Mouse (Mus musculus) heart, embryonic 10.5 days (tissue): ENCODE results near the gene Sdhb. TPM values are rescaled to one million over a fixed set of nuclear protein-coding genes. Genes with fewer than 3 reads are reported as not detected.

Experiments used
- DNase-seq: peaks from one replicate; pipeline ENCODE4 v3.0.0-alpha.2; 2017; ENCODE audit warnings: low spot score
- H3K27ac ChIP-seq: fragments of 300-500 bp; sonication (generic); 2 replicates; pipeline ENCODE4 v1.5.1; 2016; ENCODE audit warnings: mild to moderate bottlenecking
- H3K27me3 ChIP-seq: fragments of 300-500 bp; sonication (generic); 2 replicates; pipeline ENCODE4 v1.6.1; 2016; ENCODE audit warnings: mild to moderate bottlenecking; ENCODE audit not compliant: poor library complexity, insufficient read depth, severe bottlenecking
- H3K36me3 ChIP-seq: fragments of 300-500 bp; sonication (generic); 2 replicates; pipeline ENCODE4 v1.6.1; 2016; ENCODE audit warnings: mild to moderate bottlenecking, moderate library complexity
- H3K4me1 ChIP-seq: fragments of 300-500 bp; sonication (generic); 2 replicates; pipeline ENCODE4 v1.6.1; 2016; ENCODE audit warnings: mild to moderate bottlenecking
- H3K4me3 ChIP-seq: fragments of 300-500 bp; sonication (generic); 2 replicates; pipeline ENCODE4 v1.5.1; 2016; ENCODE audit warnings: mild to moderate bottlenecking, moderate library complexity
- H3K9me3 ChIP-seq: fragments of 300-500 bp; sonication (generic); 2 replicates; pipeline ENCODE4 v1.6.1; 2016; ENCODE audit warnings: mild to moderate bottlenecking, moderate library complexity
- WGBS: fragments of 180-500 bp; shearing (Covaris S2); methylation state at CpG from one replicate; pipeline ENCODE4 v1.1.7; 2016; 5-methylcytosine and 5-hydroxymethylcytosine counted together
- polyA plus RNA-seq: library from polyadenylated mRNA; unstranded; fragments of >200 nt; fragmentation: Nextera tagmentation; extraction: Ambion mirVana; gene quantifications from 2 replicates; pipeline ENCODE4 v1.2.1, GENCODE M21; 2016

Sdhb gene
- polyA plus RNA-seq, 1 experiment from 2014 or later: 605 TPM

GRCm38 (mm10) chr4:140986711-140987395 lies 25.9 kb downstream of the Sdhb start, which contains the start of gene Atp13a2:
Gene Atp13a2 (plus strand): TSS chr4:140986873.
- peak within 1 kb of the TSS; percentile 95 for H3K4me3 ChIP-seq
- H3K27me3 ChIP-seq: no peaks in the 10 kb centered on the region
- no peaks in the 10 kb centered on the region for H3K9me3 ChIP-seq
- peaks cover 11% of the 10 kb centered on the region for H3K36me3 ChIP-seq
- H3K27ac ChIP-seq: peak within 1 kb of the TSS; percentile 92
- under 1% methylated on average over 58 of the region's 58 CpGs for WGBS
- H3K4me1 ChIP-seq: peaks cover 44% of the 10 kb centered on the region
- peak; percentile 93 for DNase-seq

- Histone ChIP-seq H3K27me3 (no peaks in the 10 kb centered on the region), H3K27ac (peak overlapping the region; percentile 92), H3K9me3 (no peaks in the 10 kb centered on the region), H3K36me3 (peaks cover 17% of the 10 kb centered on the region), H3K4me3 (peak overlapping the region; percentile 95), H3K4me1 (peaks cover 48% of the 10 kb centered on the region)
- WGBS: 30% methylated on average over 7 of the region's 7 CpGs
- DNase-seq: no peak
These were observed 26.5 kb downstream of the Sdhb start for GRCm38 (mm10) chr4:140987476-140987875.

- no peak for DNase-seq
- peaks cover 37% of the 10 kb centered on the region for H3K4me1 ChIP-seq
- H3K36me3 ChIP-seq: peaks cover 28% of the 10 kb centered on the region
- 0 out of 2 replicates have a peak overlapping the region, but pooled peaks have one; percentile 4 for H3K27ac ChIP-seq
- no peaks in the 10 kb centered on the region for H3K9me3 ChIP-seq
- WGBS: 60% methylated on average over 7 of the region's 7 CpGs
- H3K27me3 ChIP-seq: no peaks in the 10 kb centered on the region
- no peak overlapping the region for H3K4me3 ChIP-seq
These were observed 27.8 kb downstream of the Sdhb start for GRCm38 (mm10) chr4:140988706-140989290.

GRCm38 (mm10) chr4:140989447-140989846 lies 28.4 kb downstream of the Sdhb start:
- H3K4me1 ChIP-seq: peaks cover 37% of the 10 kb centered on the region
- H3K27ac ChIP-seq: 0 out of 2 replicates have a peak overlapping the region, but pooled peaks have one; percentile 4
- H3K27me3 ChIP-seq: no peaks in the 10 kb centered on the region
- peaks cover 34% of the 10 kb centered on the region for H3K36me3 ChIP-seq
- no peak overlapping the region for H3K4me3 ChIP-seq
- whole genome bisulfite sequencing: 90% methylated on average over 14 of the region's 14 CpGs
- H3K9me3 ChIP-seq: no peaks in the 10 kb centered on the region
- no peak for DNase-seq

GRCm38 (mm10) chr4:140992215-140992614 lies 31.2 kb downstream of the Sdhb start:
- Histone ChIP-seq H3K36me3 (peaks cover 60% of the 10 kb centered on the region), H3K9me3 (no peaks in the 10 kb centered on the region), H3K27ac (no peak overlapping the region), H3K4me3 (no peak overlapping the region), H3K27me3 (no peaks in the 10 kb centered on the region), H3K4me1 (peaks cover 24% of the 10 kb centered on the region)
- WGBS: 79% methylated on average over 20 of the region's 20 CpGs
- no peak for DNase-seq

GRCm38 (mm10) chr4:140993846-140994245 lies 32.8 kb downstream of the Sdhb start:
- no peaks in the 10 kb centered on the region for H3K27me3 ChIP-seq
- H3K9me3 ChIP-seq: no peaks in the 10 kb centered on the region
- no peak for DNase-seq
- H3K4me1 ChIP-seq: peaks cover 13% of the 10 kb centered on the region
- H3K27ac ChIP-seq: no peak overlapping the region
- H3K36me3 ChIP-seq: peaks cover 74% of the 10 kb centered on the region
- H3K4me3 ChIP-seq: no peak overlapping the region
- 86% methylated on average over 8 of the region's 8 CpGs for WGBS

- Histone ChIP-seq H3K27ac (no peak overlapping the region), H3K9me3 (no peaks in the 10 kb centered on the region), H3K4me1 (peaks cover 6% of the 10 kb centered on the region; the same call in 1 of the 2 replicates), H3K4me3 (no peak overlapping the region), H3K27me3 (no peaks in the 10 kb centered on the region), H3K36me3 (peaks cover 90% of the 10 kb centered on the region)
- WGBS: 88% methylated on average over 8 of the region's 8 CpGs
- no peak for DNase-seq
These were observed 34.8 kb downstream of the Sdhb start for GRCm38 (mm10) chr4:140995811-140996210.

GRCm38 (mm10) chr4:140996812-140997211 lies 35.8 kb downstream of the Sdhb start:
- DNase-seq: no peak
- Histone ChIP-seq H3K36me3 (peaks cover 95% of the 10 kb centered on the region), H3K4me1 (peaks cover 5% of the 10 kb centered on the region; the same call in 1 of the 2 replicates), H3K9me3 (no peaks in the 10 kb centered on the region), H3K27ac (no peak overlapping the region), H3K4me3 (no peak overlapping the region), H3K27me3 (no peaks in the 10 kb centered on the region)
- WGBS: 87% methylated on average over 9 of the region's 9 CpGs

GRCm38 (mm10) chr4:141005983-141006382 lies 45.0 kb downstream of the Sdhb start:
- DNase-seq: no peak
- no peaks in the 10 kb centered on the region for H3K27me3 ChIP-seq
- WGBS: 74% methylated on average over 13 of the region's 13 CpGs
- H3K36me3 ChIP-seq: peaks cover 77% of the 10 kb centered on the region
- H3K4me1 ChIP-seq: peaks cover 18% of the 10 kb centered on the region
- no peak overlapping the region for H3K4me3 ChIP-seq
- no peak overlapping the region for H3K27ac ChIP-seq
- no peaks in the 10 kb centered on the region for H3K9me3 ChIP-seq

GRCm38 (mm10) chr4:141008028-141008427 lies 47.0 kb downstream of the Sdhb start:
- H3K9me3 ChIP-seq: no peaks in the 10 kb centered on the region
- H3K27ac ChIP-seq: no peak overlapping the region
- H3K4me1 ChIP-seq: peaks cover 37% of the 10 kb centered on the region
- 86% methylated on average over 8 of the region's 8 CpGs for WGBS
- no peaks in the 10 kb centered on the region for H3K27me3 ChIP-seq
- no peak overlapping the region for H3K4me3 ChIP-seq
- no peak for DNase-seq
- H3K36me3 ChIP-seq: peaks cover 60% of the 10 kb centered on the region

- H3K4me1 ChIP-seq: peaks cover 43% of the 10 kb centered on the region
- no peak for DNase-seq
- WGBS: 18% methylated on average over 7 of the region's 7 CpGs
- peak within 1 kb of the TSS; percentile 90 for H3K27ac ChIP-seq
- H3K27me3 ChIP-seq: no peaks in the 10 kb centered on the region
- H3K4me3 ChIP-seq: peak within 1 kb of the TSS; percentile 76
- H3K9me3 ChIP-seq: no peaks in the 10 kb centered on the region
- H3K36me3 ChIP-seq: peaks cover 60% of the 10 kb centered on the region
These were observed 49.1 kb downstream of the Sdhb start, which contains the start of gene Mfap2 for GRCm38 (mm10) chr4:141010118-141010517. Gene Mfap2 (plus strand): TSS chr4:141010418.

GRCm38 (mm10) chr4:141010526-141010925 lies 49.5 kb downstream of the Sdhb start:
- peaks cover 43% of the 10 kb centered on the region for H3K4me1 ChIP-seq
- no peaks in the 10 kb centered on the region for H3K27me3 ChIP-seq
- H3K27ac ChIP-seq: peak overlapping the region; percentile 90
- under 1% methylated on average over 26 of the region's 26 CpGs for WGBS
- peak overlapping the region; percentile 76 for H3K4me3 ChIP-seq
- H3K36me3 ChIP-seq: peaks cover 60% of the 10 kb centered on the region
- DNase-seq: no peak
- no peaks in the 10 kb centered on the region for H3K9me3 ChIP-seq

- Histone ChIP-seq H3K4me1 (peaks cover 43% of the 10 kb centered on the region), H3K27me3 (no peaks in the 10 kb centered on the region), H3K4me3 (peak overlapping the region; percentile 76), H3K27ac (peak overlapping the region; percentile 90), H3K36me3 (peaks cover 60% of the 10 kb centered on the region), H3K9me3 (no peaks in the 10 kb centered on the region)
- WGBS: 2% methylated on average over 17 of the region's 17 CpGs
- no peak for DNase-seq
These were observed 50.0 kb downstream of the Sdhb start for GRCm38 (mm10) chr4:141010941-141011429.
